Mouse (Mus musculus): Measurements from ENCODE around the gene Lrrc71.

- TF ChIP-seq CTCF (IDR thresholded peaks at IDR 0.05; ENCODE audit: insufficient read depth, low read length) (no peak), POLR2A (IDR thresholded peaks at IDR 0.05; ENCODE audit: borderline replicate concordance, extremely low read depth, low read depth, low read length) (no peak)
Observed at GRCm38 (mm10) chr3:87763202-87763601, 14.8 kb upstream of the Lrrc71 start.

Data from lung, adult 2 months (tissue).